Mouse (Mus musculus): ENCODE data around the gene Fbxl2.

GRCm38 (mm10) chr9:113966838-113967237, 79.2 kb downstream of the Fbxl2 start:
- no peak for TF ChIP-seq CTCF (IDR thresholded peaks at IDR 0.05; ENCODE audit: insufficient read depth, low read length)
- TF ChIP-seq POLR2A (IDR thresholded peaks at IDR 0.05; ENCODE audit: borderline replicate concordance, extremely low read depth, low read depth, low read length): no peak

Measured in lung, adult 2 months (tissue).